Mouse (Mus musculus) mouse trophoblast stem cell (cell line): Measurements from ENCODE around the gene Gucd1.

Source experiments
- in situ Hi-C, 2 experiments: fragments of 300-500 bp; cut with MseI, MboI; formaldehyde crosslinking; loops; 2 replicates in 1 of 2; 3 replicates in 1 of 2; pipeline ENCODE4 v1.15.1; 2025

Gucd1 gene

DNA sequence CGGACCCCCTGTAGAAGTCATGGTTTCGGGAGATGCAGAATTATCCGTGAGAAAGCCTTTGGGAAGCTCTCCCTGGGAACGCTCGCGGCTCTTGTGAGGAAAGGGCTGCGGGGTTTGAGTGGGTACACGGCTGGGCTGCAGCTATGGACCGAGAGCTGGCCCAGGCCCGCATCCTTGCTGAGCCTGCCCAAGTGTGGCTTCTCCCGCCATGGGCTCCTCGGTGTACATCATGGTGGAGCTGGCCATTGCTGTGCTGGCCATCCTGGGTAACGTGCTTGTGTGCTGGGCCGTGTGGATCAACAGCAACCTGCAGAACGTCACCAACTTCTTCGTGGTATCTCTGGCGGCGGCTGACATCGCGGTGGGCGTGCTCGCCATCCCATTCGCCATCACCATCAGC lies 192.0 kb downstream of the Gucd1 start:
- in situ Hi-C loops = loop anchor here in 1 of 2 experiments (10.0 kb wide), 1 partner anchor 109 kb away; no protein-coding TSS in a partner anchor

DNA sequence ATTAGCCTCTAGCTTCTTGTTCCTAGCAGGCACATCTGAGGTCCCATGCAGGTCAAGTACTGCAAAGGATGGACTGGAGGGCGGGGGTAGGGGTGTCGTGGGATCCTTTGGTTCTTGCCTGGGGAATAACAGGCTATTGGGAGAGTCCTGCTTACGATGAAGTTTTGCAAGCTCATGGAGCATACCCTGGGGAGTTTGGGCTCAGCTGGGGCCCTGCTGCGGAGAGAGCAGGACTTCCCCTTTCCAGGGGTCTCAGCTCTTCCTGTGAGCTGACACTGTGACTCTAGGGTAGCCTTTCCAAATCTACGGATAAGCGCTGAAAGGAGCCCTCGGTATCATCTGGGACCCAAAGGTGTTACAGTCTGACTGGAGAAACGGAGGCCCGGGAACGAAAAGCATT lies 193.4 kb downstream of the Gucd1 start:
- in situ Hi-C loops = loop anchor here in 1 of 2 experiments (10.0 kb wide), 1 partner anchor 110 kb away; no protein-coding TSS in a partner anchor

DNA sequence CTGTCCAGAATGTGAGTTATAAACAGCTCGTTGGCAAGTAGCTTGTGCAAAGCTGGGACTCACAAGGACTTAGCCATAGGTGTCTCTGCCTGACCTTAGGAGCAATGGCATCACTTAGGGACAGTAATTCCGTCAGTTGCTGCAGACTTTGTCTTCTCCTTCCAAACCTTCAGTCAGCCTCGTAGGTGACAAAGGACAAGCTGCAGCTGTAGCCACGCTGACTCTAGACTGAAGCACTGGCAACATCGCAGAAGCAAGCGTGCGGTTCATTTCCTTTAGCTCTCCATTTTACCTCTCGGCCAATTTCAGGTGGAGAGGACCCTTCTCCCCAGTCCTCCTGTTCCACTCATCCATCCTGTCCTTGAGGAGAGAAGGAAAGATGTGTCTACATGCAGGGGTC lies 193.8 kb downstream of the Gucd1 start:
- in situ Hi-C loops = loop anchor here in 1 of 2 experiments (10.0 kb wide), 1 partner anchor 111 kb away; no protein-coding TSS in a partner anchor

DNA sequence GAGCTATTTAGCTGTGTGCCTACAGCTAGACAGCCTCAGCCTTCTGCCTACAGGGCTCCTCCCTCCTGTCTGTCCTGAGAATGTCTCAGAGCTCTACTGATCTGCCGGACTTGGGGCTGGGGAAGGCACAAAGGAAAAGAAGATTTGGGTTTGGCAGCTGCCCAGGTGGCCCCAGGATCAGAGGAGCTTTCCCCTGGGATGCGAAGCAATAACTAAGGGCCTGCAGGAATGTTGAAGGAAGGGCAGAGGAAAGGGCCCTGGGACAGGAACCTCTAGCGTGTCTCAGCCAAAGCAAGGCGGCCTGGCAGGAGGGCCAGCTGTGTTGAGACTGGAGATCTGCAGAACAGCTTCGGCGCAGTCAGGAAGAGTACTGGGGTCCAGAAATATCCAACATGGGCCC lies 194.8 kb downstream of the Gucd1 start:
- in situ Hi-C loops = loop anchor here in 1 of 2 experiments (10.0 kb wide), 1 partner anchor 112 kb away; no protein-coding TSS in a partner anchor

DNA sequence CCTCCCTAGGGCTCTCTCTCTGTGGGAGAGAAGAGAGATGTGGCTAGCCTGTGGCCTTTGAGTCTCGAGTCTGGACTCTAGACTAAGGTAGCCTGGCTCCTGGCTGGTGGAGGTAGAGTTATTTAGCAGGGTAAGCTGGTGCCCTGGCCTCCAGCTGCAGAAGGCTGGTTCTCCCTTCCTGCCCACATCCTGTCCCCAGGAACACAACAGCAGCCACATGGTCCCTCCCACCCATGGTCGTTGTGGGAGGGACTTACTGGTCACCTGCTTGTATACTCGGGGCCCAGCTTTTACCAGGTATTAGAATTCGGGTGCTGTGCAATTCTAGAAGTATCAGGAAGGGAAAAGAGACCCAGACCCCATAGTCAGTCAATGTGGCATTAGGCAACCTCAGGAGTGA lies 197.5 kb downstream of the Gucd1 start:
- in situ Hi-C loops = loop anchor here in 1 of 2 experiments (10.0 kb wide), 1 partner anchor 114 kb away; no protein-coding TSS in a partner anchor

DNA sequence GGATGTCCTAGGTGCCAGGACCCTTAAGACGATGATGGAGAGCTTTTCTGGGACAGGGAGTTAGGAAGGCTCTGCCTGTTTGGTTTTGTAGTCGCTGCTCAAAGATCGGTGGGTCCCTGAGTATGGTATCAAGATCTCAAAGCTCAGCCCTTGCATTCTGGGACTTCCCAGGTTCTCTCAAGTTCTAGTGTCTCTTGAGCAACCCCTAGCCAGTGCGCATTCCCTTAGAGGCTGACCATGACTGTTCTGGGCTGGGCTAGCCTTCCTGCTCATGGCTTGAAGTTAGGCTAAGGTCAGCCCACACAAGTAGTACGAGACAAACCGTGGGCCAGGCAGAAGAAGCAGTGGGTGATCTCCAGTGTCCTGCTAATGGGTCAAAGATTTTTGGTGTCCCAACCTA lies 199.6 kb downstream of the Gucd1 start:
- in situ Hi-C loops = loop anchor here in 1 of 2 experiments (10.0 kb wide), 1 partner anchor 117 kb away; no protein-coding TSS in a partner anchor

DNA sequence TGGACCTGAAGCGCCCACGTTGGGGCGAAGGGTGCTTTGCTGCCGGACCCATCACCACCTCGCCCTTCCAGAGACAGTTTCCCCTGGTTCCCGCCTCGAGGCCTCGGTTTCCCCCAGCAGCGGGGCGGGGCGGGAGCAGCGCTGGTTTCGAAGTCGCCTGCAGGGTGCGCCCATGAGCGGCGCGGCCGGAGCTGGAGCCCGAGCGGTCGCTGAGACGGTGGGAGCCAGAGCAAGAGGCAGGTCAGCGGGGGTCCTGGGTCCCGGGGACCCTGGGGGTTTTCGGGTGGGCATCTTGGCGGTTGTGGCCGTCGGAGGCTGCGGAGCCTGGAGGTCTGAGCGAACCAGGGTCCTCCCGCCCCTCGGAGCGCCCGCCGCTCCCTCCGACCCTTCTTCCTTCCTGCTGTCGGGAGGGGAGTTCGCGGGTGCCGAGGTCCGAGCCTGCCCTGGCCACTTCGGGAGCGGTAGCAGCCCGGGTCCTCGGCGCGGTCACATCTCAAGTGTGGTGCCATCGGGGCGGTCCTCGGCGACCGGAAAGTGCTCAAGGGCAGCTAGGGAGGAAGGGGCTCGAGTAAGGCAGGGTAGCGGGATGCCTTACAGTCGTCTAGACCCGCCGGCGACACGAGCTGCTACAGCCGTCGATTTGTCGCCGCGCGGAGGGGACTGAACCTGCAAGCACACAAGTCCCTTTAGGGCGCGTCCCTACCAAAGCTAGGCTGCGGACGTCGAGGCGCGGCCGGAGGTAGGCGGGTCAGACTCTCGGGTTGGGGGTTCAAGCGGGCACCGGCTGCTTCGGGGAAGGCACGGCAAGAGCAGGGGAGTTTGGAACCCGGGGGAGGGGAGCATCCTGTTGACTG lies 200.6 kb downstream of the Gucd1 start:
- in situ Hi-C loops = loop anchor here in 1 of 2 experiments (10.0 kb wide), 1 partner anchor 118 kb away; no protein-coding TSS in a partner anchor

DNA sequence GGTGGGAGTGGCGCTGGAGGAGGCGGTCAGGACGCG lies 201.1 kb downstream of the Gucd1 start, which contains the start of gene Adora2a:
Adora2a (plus strand) TSS at position 6 of the 36 bp plus-strand sequence.
- in situ Hi-C loops = loop anchor here in 1 of 2 experiments (10.0 kb wide), 1 partner anchor 118 kb away; no protein-coding TSS in a partner anchor

DNA sequence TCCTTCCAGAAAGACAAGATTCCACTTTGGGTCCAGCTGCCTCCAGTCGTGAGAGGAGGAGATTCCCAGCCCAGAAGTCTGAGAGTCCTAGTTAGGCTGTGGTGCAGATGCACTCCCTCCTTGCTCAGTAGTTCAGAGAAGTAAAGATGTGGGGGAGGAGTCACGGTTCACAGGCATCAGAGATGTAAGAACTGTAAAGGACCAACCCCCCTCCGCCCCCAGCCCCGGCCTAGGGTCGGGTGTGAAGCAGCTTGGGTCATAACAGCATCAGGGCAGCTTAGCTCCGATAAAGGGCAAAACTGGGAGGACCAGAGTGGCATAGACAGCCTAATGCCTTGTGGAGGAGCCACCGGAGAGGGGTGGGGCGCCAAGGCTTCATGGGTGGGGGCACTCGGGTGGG lies 201.3 kb downstream of the Gucd1 start:
- in situ Hi-C loops = loop anchor here in 1 of 2 experiments (10.0 kb wide), 1 partner anchor 118 kb away; no protein-coding TSS in a partner anchor

DNA sequence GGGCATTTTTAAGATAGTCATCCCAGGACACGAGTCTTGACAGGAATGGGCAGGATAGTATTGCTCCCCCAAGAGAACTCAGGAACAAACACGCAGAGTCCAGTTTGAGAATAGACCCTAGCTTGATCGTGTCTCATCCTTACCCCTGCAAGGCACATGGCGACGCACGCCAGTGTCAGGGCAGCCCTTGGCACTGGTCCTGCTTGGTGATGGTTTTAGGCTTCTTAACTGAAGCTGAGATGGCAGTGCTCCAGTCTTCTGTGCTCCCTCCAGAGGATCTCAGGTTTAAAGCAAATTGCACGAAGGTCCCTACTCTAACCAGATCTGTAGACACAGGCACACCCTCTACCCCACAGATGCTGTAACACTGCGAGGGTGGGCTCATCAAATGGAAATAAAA lies 202.0 kb downstream of the Gucd1 start:
- in situ Hi-C loops = loop anchor here in 1 of 2 experiments (10.0 kb wide), 1 partner anchor 119 kb away; no protein-coding TSS in a partner anchor

DNA sequence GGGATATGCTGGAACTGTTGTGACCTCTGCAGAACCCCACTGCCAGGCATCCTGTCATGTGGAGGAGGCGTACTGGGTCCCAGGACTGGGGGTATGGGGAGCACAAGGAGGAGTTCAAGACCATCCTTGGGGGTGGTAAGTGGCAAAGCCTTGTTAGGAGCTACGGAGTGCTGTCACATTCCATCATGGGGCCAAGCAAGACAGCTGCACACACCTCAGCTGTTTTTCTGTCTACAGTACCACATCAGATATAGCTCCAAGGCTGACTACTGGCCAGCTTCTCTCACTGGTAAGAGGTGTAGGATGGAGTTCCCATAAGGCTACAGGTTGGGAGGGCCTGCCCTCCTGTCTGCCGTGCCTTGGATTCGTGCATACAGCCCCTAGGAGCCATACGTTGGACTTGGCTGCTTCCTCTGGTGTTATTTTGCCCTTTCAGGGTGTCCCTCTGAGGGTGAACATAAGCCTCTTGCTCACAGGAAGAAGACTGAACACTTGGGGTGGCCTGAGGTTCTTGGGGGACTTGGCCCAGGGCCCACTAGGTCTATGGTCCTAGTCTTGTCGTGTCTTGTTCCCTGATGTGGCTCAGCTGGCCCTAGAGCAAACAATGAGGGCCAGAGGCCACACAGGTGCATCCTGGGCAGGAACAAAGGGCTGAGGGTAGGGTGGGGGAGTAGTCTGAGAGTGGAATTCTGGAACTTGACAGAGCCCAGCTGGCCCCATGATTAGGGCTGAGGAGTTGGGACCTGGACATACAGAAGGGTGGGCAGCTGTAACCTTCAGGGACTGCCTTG lies 203.4 kb downstream of the Gucd1 start:
- in situ Hi-C loops = loop anchor here in 1 of 2 experiments (10.0 kb wide), 1 partner anchor 120 kb away; no protein-coding TSS in a partner anchor

DNA sequence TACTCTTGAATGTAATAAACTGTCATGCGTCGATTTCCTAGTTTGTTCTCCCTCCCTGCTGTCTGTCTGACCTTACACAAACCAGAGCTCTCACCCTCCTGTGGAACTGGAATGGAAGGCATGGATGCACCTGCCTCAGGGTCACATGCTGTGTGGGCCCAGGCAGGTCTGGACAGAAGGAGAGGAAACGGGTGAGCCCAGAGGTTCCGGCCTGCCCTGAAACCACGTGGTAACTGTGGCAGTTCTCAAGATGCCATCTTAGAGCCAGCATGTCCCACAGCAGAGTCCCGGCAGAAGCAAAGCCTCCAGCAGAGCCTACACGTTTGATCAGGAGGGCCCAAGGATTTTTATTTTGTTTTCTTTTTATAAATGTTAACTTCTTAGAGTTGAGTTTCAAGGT lies 205.4 kb downstream of the Gucd1 start:
- in situ Hi-C loops = loop anchor here in 1 of 2 experiments (10.0 kb wide), 1 partner anchor 122 kb away; no protein-coding TSS in a partner anchor

DNA sequence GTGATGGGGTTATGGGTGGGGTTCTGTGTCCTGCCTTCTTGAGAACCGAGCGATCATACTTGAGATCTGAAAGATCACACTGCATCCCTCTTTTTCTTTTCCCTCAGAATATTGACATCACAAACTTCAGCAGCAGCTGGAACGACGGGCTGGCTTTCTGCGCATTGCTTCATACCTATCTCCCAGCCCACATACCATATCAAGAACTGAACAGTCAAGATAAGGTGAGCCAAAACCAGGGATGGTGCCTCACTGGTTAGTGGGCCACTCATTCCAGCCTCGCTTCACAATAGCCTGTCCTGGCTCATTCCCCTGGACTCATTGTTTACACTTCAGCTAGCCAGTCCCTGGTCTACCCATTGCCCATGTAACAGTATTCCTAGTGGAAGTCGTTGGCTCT lies 210.6 kb downstream of the Gucd1 start:
- in situ Hi-C loops = no loop called here

DNA sequence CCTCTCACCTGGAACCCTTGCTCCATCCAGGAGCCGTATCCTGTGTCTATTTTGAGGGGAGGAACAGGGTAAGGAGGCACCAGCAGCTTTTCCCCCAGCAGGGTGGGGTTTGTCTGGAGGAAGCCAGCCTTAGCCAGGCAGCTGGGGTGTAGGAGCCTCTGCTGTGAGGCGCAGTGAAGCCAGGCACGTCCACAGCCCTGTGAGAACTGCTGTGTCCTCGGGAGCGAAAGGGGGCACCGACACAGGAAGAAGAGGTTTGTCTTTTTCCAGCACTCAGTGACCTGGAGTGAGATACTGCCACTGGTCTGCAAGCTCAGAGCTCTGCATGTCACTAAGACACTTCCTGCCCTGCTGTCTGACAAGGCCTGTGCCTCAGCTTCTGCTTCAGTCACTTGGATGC lies 213.4 kb downstream of the Gucd1 start:
- in situ Hi-C loops = no loop called here

DNA sequence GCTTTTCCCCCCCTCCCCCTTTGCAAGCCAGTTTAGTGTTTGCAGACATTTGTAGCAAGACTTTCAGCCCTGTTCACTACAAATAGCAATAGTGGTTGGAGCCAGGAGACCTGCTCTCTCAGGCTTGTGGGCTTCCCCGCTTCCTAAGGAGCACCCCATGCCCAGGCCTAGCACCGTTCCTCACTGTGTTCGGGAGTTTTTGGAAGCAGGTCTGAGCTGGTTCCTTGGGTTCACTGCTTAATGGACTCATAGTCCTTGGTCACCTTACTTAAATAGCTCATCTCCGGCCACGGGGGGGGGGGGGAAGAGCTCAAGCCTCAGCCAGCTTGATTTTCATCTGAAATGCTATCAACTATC lies 213.7 kb downstream of the Gucd1 start:
- in situ Hi-C loops = no loop called here

DNA sequence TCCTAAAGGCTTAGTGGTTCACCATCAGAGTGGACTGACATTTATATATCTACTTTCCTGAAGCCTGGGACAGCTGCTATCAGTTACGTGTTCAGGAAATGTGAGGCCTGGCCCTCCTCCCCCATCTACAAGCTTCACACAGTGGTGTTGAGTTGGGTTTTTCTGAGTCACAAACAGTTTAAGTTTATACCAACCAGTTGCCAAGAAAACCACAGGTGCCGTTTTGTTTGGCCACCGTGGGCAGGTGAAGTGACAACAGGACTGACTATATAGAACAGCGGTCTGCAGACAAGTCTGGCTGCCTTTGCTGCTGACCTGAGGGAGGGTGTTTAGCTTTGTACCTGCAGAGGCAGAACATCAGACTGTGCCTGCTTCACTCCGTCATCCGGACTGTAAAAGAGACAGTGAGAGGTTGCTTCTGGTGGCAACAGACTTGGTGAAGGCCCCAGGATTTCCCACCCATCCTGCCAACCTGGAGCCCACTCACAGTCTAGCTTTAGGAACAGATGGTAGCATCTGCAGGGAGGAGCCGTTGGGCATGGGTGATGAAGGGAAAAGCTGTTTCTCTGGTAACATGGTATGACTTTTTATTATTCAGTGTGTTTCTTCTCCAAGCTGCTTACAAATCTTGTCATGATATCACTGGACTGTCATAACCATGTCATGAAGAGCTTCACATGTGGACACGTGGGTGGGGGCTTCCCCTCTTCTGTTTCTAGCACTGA lies 214.3 kb downstream of the Gucd1 start:
- in situ Hi-C loops = no loop called here

DNA sequence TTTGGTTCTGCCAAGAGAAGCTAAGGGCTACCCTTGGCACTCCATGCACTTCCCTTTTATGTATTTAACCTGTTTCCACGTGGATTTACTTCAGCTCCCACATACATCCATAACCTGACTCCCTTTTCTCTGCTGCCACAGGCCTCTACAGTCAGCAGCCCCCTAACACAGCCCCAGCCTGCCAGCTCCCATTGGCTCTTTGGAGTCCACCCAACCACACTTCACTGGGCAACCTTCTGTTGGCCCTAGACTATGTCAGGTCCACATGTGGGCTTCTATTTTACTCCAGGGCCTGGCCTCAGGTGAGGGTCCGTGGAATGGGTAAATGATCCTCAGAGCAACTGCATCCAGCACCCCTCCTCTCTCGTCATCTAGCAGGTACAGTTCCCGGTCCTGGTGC lies 215.2 kb downstream of the Gucd1 start:
- in situ Hi-C loops = no loop called here

DNA sequence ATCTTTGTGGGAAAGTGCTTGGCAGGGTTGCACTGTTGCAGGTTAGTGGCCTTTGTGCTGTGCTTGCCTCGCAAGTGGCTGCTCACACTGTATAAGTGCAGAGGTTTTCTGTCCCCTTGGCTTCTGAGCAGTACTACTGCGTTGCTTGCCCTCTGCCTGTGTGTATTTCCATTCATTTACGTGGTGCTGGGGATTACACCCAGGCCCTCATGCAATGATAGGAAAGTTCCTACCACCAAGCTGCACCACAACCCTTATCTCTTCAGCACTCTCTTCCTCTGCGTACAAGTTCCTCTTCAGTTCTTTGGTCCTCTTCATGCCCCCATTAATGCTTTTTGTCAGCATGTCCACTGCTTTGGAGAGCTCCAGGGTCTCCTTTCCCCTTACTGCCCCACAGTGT lies 215.8 kb downstream of the Gucd1 start:
- in situ Hi-C loops = no loop called here

DNA sequence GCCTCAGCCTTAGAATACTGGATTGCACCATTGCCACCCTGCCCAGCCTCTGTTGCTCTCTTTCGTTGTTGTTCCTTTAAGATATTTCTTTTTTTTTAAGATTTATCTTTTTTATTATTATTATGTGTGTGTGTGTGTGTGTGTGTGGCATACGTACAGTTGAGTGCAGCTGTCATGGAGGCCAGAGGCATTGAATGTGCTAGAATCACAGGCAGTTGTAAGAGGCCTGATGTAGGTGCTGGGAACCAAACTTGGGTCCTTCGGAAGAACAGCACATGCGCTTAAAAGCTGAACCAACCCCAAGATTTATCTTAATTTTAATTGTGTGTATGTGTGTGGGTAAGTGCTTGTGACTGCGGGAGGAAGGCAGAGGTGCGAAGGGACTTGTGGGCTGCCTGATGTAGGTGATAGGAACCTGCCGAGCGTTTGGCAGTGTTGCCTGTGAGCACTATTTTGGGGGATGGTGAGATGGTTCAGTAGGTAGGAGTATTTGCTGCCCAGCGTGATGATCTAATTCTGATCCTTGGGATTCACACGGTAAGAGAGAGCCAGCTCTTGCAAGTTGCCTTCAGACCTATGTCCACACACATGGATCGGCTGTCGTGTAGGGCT lies 216.5 kb downstream of the Gucd1 start:
- in situ Hi-C loops = no loop called here
